Mouse (Mus musculus) adrenal gland, postnatal 25 days (tissue): ENCODE results near the gene Golt1a. TPM values are rescaled to one million over a fixed set of nuclear protein-coding genes. Genes with fewer than 3 reads are reported as not detected.
A peak's percentile ranks its signal among the peaks of the same experiment; 100 is the strongest.

Experiments used
- DNase-seq: peaks from one replicate; pipeline ENCODE4 v3.0.0; 2021; ENCODE audit warnings: mixed read lengths
- long read RNA-seq: library from polyadenylated mRNA; stranded (forward); transcript quantifications from one replicate; pipeline ENCODE4 v2.0.0, GENCODE M21; 2021
- total RNA-seq: library from RNA; stranded (reverse); gene quantifications from 2 replicates; pipeline ENCODE4 v1.2.3, GENCODE M21; 2021

The Golt1a gene
- total RNA-seq = 0.43 and 1.0 TPM in 2 replicates
- long read RNA-seq, transcript Golt1a-201 (5 exons, 1,865 nt) = major isoform, 5 of 6 reads
- long read RNA-seq, partial matches to known transcripts = 0 of 6 reads
- long read RNA-seq, other reads (novel, unspliced or antisense) = 1 of 6 reads

- no peak for DNase-seq
Measured at GRCm38 (mm10) chr1:133309652-133310267, at the start of gene Golt1a. Gene Golt1a (plus strand): TSS chr1:133309800.

DNA sequence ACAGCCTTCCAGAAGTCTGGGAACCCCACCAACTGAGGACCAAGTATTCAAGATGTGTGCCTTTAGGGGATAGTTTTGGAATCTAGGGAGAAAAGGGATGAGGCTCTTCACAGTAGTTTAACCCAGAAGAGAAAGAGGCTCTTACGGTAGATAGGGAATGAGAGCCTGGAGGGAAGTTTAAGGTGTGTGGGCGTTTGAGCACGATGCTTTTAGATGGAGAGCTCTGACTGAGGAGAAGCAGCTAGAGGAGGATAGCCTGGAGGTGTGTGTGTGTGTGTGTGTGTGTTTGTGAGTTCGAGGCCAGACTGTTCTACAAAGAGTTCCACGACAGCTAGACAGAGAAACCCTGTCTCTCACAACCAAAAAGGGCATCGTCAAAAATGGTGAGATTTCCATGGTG lies 47.0 kb upstream of the Golt1a start:
- no peak for DNase-seq

- DNase-seq = no peak
Measured at GRCm38 (mm10) chr1:133263134-133263533, 46.5 kb upstream of the Golt1a start.

- DNase-seq = peak; percentile 54
Measured at GRCm38 (mm10) chr1:133264367-133264766, 45.2 kb upstream of the Golt1a start.

DNA sequence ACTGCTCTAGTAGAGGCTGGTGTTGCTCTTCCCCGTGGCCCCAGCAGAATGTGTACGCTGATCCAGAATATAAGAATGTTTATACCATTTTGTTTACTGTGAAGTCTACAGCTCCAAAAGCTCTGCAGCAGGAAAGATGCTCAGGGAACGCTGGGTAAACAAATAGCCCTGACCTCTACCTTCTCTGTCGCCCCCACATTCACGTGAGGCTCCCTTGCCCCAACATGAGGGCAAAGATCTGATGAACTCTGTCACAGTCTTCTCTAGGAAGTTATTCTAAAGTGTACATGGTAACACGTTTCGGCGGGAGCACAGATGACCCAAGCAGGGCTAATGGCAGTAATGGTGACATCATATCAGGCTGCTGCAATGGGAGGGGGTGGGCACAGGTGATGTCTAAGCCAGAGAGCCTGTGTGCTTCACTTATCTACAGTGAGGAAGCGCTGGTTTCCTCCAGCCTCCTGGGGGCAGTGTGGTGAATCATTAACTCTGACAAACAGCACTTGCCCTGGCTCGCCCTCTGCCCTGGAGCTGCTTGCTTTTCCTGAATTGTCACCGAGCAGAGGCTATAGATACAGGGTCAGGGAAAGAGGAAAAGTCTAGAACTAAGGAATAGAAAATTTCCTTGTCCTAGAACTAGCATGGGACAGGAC lies 44.4 kb upstream of the Golt1a start:
- no peak for DNase-seq

DNA sequence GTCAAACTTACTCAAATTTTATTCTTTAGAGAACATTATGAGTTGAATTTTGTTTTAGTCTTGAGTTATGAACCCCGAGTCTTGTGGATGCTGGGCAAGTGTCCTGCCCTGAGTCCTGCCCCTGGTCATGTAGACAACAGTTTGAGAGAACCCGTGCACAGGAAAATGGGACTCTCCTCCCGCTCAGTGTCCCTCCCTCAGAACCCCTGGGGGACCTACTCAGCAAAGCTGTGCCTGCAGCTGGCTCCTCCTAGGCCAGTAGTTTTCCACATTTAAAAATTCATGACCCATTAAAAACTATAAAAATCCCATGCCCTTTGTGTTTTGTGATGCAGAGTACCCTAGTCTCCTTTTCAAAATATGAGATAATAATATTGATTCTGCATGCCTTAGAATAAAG lies 42.5 kb upstream of the Golt1a start:
- DNase-seq = no peak

DNA sequence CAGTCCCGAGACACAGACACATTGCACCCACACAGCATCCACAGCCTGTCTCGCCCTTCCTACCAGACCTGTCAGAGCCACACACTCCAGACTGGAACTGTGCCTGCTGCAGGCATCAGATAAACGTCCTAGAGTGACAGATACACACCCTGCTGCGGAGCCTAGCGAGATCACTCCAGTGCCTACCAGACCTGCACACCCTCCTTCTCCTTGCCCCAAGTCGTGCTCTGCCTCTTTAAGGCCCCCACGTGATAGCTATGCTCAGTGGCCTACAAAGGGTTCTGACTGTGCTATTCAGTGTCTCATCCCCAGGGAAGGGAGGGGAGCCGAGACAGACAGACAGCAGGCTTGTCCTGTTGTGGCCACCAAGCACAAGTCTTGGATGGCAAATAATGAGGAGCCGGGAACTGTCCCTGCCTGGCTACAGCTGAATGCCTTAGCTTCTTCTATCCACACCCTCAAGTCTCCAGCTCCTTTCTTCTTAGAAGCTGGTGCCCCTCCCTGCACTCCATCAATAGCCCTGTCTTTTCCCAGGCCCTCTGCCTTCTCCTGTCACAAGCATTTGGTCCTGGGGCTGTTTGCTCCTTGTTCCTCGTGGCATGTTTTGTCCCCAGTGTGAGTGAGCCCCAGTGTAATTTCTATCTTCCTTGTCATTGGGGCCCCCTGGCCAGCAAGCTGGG lies 41.6 kb upstream of the Golt1a start:
- no peak for DNase-seq

GRCm38 (mm10) chr1:133268503-133268902 lies 41.1 kb upstream of the Golt1a start:
- no peak for DNase-seq

GRCm38 (mm10) chr1:133270336-133270735 lies 39.3 kb upstream of the Golt1a start:
- no peak for DNase-seq

DNA sequence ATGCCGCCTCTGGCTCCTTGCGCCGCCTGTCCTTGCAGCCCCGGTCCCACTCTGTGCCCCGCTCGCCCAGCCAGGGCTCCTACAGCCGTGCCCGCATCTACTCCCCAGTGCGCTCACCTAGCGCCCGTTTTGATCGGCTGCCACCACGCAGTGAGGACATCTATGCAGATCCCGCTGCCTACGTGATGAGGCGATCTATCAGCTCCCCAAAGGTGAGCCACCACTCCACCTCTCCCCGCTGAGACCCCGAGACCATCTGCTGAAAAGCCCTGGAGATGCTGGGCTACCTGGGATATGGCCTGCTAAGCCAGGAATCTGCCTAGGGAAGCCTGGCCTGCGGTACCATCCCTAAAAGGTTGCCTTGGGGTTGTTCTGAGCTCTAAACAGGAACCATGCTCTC lies 35.4 kb upstream of the Golt1a start:
- DNase-seq = no peak

DNA sequence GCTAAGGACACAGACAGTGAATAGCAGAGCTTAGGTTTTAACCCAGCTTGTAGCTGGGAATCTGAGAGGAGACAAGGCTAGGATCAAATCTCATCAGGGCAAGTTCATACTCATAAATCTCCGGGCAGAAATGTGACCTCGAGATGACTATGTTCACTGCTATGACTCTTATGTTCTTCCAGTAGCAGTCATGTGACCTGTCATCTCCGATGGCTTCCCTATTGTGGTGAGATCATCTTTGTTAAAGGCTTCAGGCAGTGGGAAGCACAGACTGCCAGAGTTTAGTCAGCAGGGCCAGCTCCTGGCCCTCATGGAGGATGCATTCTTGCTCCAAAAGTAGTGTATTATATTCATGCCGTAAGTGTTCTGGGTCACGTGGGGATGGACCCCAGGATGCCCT lies 32.6 kb upstream of the Golt1a start:
- DNase-seq = no peak

DNA sequence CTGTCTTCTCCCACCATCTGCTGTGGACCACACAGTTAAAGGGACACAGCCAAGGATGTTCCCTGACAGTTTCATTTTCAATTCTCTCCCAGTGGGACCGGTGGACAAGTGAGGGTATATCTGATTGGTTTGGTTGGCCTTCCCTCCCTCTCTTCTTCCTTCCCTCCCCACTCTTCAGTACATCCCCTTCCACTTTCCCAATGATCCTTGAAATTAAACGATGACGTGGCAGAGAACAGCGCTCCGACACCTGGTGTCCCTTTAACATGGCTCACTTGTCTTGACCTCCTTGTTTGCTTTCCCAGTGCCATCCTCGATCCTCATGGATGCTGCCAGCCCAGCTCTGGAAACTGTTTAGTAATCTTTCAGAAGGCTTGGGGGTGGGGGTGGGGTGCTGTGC lies 31.1 kb upstream of the Golt1a start:
- DNase-seq = no peak

DNA sequence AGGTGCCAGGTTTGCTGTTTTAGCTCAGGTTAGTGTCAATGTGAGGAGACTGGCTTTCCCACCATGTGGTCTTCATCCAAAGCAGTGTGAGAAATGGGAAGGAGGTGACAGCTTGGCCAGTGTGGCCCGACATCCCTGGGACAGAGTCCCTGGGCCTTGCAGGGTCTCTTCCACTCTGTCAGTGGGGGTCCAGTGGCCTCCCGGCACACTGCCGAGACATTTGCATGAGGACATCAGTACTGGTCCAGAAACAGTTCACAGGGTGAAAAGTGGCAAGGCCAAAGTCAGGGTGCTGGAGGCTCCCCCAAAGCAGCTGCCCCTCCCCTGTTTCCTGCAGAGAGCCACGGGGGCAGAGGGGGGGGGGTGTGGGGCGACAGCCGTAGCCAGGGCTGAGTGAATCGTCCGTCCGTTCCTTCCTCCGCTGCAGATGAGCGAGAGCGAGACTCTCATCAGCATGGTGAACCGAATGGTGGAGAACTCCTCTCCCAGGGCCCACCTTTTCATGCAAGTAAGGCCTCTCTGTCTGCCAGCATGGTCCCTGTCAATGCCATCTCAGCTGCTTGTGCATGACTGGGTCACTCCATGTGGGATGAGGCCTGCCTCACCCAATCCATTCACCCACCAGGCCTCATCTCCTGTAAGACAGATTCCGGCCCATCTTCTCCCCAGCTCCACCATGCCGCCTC lies 30.5 kb upstream of the Golt1a start:
- DNase-seq = no peak

GRCm38 (mm10) chr1:133279632-133280093 lies 29.9 kb upstream of the Golt1a start:
- DNase-seq = no peak

GRCm38 (mm10) chr1:133280537-133280936 lies 29.1 kb upstream of the Golt1a start:
- DNase-seq = no peak

DNA sequence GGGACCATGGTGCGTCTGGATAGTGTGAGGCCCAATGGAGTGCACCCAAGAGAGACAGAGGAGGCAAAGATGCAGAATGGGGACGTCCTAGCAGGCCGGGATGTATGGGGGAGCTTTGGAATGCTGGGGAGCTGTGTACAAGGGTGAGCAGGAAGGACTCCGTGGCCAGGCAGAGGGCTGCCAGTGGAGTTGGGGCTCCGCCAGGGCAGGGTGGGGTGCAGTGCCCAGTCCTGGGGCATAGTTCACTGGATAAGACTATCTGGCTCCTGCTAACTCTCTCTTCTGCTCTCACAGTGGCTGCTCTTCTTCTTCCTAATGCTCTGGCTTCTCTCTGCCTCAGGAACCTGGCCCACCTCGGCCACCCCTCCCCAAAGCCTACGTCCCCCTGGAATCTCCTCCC lies 23.7 kb upstream of the Golt1a start:
- DNase-seq = no peak

- DNase-seq = no peak
Measured at GRCm38 (mm10) chr1:133287051-133287450, 22.5 kb upstream of the Golt1a start.

DNA sequence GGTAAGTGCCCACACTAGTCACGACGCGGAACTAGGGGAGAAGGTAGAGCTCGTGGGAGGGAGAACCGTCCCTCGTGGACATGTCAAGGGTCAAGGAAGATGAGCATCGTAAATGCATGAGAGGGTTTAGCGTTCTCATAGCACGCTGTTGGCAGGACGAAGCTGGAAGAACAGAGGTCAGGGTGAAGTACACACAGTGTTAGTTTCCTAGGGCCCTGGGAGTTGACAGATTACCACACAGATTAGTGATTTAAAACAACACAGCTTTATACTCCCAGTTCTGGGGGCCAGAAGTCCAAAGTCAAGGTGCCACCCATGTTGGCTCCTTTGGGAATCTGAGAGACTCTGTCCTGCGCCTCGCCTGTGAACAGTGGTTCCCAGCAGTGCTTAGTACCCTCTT lies 21.7 kb upstream of the Golt1a start:
- DNase-seq = no peak

- DNase-seq = no peak
Measured at GRCm38 (mm10) chr1:133291888-133292287, 17.7 kb upstream of the Golt1a start.

DNA sequence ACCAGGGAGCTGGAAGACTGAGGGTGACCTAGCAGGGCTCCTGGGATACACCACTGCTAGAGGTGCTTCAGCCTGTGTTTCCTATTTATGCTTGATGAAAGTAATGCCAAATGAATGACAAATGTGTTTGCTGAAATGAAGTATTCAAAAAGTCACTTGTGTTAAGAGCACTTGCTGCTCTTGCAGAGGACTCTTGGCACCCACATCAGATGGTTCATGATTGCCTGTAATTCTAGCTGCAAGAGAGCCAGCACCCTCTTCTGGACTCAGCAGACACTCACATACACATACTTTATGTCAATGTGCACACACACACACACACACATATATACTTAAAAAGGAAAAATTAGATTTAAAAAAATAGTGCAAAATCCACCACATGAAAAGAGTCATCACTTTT lies 17.0 kb upstream of the Golt1a start:
- DNase-seq = no peak

- no peak for DNase-seq
Measured at GRCm38 (mm10) chr1:133296376-133296775, 13.2 kb upstream of the Golt1a start.

GRCm38 (mm10) chr1:133298816-133299215 lies 10.8 kb upstream of the Golt1a start:
- no peak for DNase-seq

DNA sequence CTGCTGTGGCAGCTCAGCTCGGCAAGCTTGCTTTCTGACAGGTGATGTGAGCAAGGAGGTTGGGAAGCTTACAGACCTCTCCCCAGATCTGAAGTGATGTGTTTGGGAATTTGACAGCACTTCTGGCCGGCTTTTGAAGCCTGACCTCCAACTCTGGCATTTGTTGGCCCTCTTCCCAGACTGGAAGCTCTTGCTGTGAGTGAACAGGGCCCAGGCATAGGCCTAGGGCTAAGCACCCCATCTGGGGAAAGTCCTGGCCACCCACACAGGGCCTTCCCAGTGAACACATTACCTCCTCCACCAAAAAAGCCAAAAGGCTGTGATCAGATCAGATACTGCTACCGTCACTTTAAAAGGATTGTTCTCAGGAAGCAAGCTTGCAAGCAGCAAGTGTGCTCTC lies 7.1 kb upstream of the Golt1a start:
- DNase-seq = peak; percentile 73
